Mouse (Mus musculus) cerebellum, postnatal 25 days (tissue): ENCODE measurements around the gene Spdye4a.
"Not testable (repeated sequence)": the region's sequence is repeated elsewhere in the genome, so short reads cannot be mapped to it uniquely, and the experiment has no call there.

Experiments
- DNase-seq, 2 experiments: peaks; one replicate each; pipeline ENCODE4 v3.0.0; 2021; ENCODE audit warnings: mixed read lengths in 2 of 2

Gene Spdye4a

GRCm38 (mm10) chr5:143235028-143235693 lies 8.5 kb upstream of the Spdye4a start, which contains the start of gene Zfp12:
TSS of gene Zfp12 (plus strand) at chr5:143235163.
- DNase-seq = peak; percentile 96 to 97

- no peak for DNase-seq
Measured at GRCm38 (mm10) chr5:143222287-143222686, 4.4 kb downstream of the Spdye4a start.

GRCm38 (mm10) chr5:143220996-143221395 lies 5.7 kb downstream of the Spdye4a start:
- no peak for DNase-seq

- DNase-seq = no peak
Measured at GRCm38 (mm10) chr5:143213832-143214231, 12.9 kb downstream of the Spdye4a start.

- DNase-seq = peak in 1 of 2 experiments; percentile 6
Measured at GRCm38 (mm10) chr5:143205015-143205414, 21.7 kb downstream of the Spdye4a start.

- DNase-seq = no peak
Measured at GRCm38 (mm10) chr5:143196506-143196905, 30.2 kb downstream of the Spdye4a start.

GRCm38 (mm10) chr5:143195166-143195565 lies 31.5 kb downstream of the Spdye4a start:
- DNase-seq = no peak

GRCm38 (mm10) chr5:143194747-143195146 lies 31.9 kb downstream of the Spdye4a start:
- DNase-seq = not testable (repeated sequence)

GRCm38 (mm10) chr5:143192806-143193205 lies 33.9 kb downstream of the Spdye4a start:
- no peak for DNase-seq

- not testable (repeated sequence) for DNase-seq
Measured at GRCm38 (mm10) chr5:143188014-143188413, 38.7 kb downstream of the Spdye4a start.

- DNase-seq = peak; percentile 95 to 96
Measured at GRCm38 (mm10) chr5:143180255-143181076, 46.2 kb downstream of the Spdye4a start, which contains the start of the genes Rbak and Spdye4b. TSS of gene Rbak (minus strand) at chr5:143180775. TSS of gene Spdye4b (plus strand) at chr5:143181017.

- peak in 1 of 2 experiments; percentile 24 for DNase-seq
Measured at GRCm38 (mm10) chr5:143179179-143179578, 47.5 kb downstream of the Spdye4a start.

- DNase-seq = peak in 1 of 2 experiments; percentile 30
Measured at GRCm38 (mm10) chr5:143177541-143178200, 49.0 kb downstream of the Spdye4a start.

GRCm38 (mm10) chr5:143175970-143176369 lies 50.7 kb downstream of the Spdye4a start:
- DNase-seq = no peak
